Mouse (Mus musculus): ENCODE measurements around the gene F10. TPM values are rescaled to one million over a fixed set of nuclear protein-coding genes. Genes with fewer than 3 reads are reported as not detected.
"Not testable (repeated sequence)": the region's sequence is repeated elsewhere in the genome, so short reads cannot be mapped to it uniquely, and the experiment has no call there.

F10 gene
- total RNA-seq, 2 experiments from 2014 or later: 0.41 to 0.45 TPM

DNA sequence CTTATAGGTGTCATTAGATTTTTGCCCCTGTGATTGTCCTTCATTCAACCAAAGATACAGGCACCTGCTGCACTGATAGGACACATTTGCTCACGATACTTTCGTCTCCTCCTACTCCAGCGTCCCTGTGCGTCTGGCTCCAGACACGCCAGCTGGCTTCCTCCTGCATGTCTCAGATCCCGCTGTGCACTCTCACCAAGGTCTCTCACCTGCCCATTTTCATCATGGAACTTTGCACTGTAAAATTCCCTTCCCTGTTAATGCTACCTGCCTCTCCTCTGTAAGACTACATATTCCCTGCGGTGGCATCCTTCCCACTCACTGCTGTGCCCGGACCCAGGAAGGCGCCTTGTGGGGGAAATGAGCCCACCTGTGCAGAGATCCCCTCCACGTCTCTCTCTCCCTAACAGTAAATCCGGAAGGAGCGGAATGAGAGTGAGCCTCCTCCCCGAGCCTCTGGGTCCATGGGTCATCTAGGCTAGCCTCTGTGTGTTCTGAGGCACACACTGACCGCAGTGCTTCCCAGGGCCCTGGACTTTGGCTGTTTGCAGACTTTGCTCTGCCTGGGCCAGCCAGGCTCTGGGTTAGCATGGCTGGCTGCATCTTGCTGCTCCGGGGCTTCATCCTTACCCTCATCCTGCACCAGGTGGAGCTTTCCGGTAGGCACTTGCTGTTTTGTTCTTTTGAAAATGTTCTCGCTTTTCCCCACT is 23.5 kb downstream of the F10 start, which contains the start of gene Proz:
TSS of gene Proz (plus strand) at position 474 of the 710 bp plus-strand sequence.
- no peak for DNase-seq

DNA sequence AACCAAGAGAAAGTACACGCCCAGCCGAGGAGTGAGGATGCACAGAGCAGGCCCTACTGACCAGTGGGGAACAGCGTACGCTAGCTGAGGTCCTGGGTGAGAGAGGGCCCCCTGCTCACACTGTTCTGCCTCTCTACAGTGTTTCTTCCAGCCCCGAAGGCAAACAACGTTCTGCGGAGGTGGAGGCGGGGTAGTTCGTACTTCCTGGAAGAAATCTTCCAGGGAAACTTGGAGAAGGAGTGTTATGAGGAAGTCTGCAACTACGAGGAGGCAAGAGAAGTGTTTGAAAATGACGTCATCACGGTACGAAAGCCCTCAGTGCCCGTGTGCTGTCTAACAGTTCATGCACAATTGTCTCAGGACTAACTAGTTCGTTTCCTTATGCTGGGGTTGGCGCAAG is 26.0 kb downstream of the F10 start:
- DNase-seq: no peak

DNA sequence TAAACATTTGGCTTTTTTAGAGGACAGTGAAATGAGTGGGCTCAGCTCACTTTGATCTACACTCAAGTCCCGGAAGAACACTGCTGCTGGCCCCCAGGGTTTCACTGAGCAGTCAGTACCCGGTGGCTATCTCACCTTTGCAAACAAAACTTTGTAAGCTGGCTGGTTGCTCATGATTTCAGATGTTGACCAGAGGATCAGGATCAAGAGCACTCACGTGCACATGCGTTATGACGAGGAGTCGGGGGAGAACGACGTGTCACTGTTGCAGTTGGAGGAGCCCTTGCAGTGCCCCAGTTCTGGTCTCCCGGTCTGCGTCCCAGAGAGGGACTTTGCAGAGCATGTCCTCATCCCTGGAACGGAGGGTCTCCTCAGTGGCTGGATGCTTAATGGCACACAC is 36.1 kb downstream of the F10 start:
- no peak for DNase-seq

DNA sequence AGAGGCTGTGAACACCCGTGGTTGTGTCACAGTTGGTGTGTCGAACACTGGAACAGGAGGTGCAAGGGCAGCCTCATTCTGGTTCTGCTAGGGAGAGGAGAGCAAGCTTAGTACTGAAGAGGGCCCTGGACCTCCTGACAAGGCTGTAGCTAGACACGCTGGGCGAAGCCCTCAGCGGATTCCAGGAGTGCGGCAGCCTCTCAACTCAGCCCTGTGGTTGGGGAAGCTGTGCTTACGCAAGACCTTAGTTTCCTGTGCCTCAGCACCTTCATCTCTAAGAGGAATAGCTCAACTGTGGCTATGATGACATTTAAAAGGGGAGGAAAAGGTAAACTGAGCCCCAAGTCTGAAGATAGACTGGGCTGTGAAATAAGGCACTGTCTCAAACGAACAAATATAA is 37.9 kb downstream of the F10 start:
- DNase-seq: no peak

DNA sequence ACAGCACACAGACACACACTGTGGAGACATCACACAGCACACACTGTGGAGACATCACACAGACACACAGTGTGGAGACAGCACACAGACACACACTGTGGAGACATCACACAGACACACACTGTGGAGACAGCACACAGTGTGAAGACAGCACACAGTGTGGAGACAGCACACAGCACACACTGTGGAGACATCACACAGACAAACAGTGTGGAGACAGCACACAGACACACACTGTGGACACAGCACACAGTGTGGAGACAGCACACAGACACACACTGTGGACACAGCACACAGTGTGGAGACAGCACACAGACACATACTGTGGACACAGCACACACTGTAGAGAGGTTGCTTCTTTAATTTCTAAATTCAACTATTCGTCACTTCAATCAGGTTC is 38.5 kb downstream of the F10 start:
- DNase-seq: not testable (repeated sequence)

DNA sequence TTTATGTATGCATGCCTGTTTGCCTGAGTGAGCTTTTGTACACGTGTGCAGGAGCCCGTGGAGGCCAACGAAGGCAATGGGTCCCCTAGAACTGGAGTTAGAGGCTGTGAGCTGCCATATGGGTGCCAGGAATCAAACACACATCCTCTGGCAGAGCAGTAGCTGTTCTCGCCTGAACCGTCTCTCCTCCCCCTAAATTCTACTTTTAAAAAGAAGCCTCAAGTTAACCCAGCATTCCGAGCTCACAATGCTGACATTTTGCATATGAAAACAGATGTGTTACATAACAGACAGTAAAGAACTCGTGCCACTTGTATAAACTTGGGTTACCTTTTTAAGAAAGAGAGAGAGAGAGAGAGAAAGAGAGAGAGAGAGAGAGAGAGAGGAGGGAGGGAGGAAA is 40.4 kb downstream of the F10 start:
- DNase-seq: no peak

DNA sequence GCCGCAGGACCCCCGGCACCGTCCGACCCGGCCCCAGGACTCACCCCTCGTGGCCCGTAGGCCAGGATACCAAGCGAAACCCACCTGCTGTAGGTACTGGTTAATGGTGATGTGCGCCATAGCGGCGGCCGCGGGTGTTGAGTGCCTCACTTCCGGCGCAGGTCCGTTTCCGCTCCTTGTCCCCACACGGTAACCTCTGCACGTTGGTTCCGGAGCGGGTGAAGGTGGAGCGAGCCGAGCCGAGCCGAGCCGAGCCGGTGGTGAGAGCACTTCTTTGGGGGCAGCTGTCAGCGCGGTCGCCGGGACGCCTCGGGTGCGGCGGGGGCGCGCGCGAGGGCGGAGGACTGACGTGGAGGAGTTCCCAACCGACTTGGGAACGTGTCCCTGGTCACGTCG is 67.6 kb downstream of the F10 start:
- DNase-seq: peak; percentile 96

DNA sequence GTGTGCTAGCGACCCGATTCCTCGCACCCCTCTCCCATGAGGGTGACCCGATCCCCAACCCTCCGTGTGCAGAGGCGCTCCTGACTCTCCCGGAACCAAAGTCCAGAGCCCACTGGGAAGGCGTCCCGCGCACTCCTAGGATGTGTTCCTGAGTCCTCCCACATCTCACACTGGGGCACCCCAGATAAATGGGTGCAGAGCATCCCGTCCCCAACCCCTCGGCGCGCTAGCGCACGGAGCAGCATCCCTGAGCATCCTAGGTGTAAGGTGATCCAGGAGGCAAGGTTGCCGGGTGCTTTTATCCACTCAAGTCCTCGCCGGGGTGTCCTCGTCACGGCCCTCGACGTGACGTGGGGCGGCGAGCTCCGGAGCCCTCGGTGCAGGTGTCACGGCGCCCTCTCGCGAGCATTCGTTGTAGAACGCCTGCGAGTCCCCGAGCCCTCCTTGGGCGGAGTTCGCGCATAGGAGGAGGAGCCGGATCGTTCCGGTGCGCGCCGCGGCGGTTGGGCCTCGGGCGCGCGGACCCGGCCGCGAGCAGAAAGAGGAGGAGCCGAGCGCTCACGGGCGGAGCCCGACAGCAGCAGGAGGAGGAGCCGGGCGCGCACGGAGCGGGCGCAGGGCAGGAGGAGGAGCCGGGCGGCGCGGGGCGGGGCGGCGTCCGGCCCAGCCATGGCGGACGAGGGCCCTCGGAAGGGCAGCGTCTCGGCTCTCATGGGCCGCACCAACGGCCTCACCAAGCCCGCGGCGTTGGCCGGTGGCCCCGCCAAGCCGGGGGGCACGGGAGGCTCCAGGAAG is 68.2 kb downstream of the F10 start, which contains the start of the genes Pcid2 and Cul4a:
TSS of gene Pcid2 (minus strand) at position 373 of the 795 bp plus-strand sequence.
TSS of gene Cul4a (plus strand) at position 535 of the 795 bp plus-strand sequence.
- DNase-seq: peak; percentile 98

DNA sequence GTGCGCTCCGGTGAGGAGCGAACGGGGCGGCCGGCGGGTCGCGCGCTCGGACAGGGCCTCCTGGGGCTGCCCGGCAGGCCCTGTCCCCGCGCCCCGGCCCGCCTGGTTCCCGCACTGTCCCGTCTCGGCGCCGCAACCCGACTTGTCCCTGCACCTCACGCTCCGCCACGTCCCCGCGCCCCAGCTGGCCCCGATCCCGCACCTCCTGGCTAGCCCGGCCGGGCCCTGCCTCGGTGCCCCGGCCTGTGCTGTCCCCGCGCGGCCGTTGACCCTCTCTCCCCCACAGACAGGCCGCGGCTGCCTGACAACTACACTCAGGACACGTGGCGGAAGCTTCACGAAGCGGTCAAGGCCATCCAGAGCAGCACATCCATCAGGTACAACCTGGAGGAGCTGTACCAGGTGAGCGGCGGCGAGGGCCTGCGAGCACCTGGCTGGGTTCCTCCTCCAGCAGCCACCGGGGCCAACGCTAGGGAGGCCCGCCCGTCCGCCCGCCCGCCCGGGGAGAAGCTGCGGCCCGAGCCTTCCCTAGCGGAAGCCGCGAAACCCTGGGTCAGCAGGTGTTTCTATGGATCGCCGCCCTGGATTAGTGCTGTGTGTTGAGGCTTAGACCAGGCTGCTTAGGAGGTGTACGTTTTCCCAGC is 68.9 kb downstream of the F10 start:
- peak; percentile 56 for DNase-seq

Other genes with a start within 250 kb of the F10 start
- gene Mcf2l, start 163.5 kb upstream of the F10 start, total RNA-seq (2021): 10 to 100 TPM; 28.8 to 33.0 TPM
- not detected for gene F7, start 11.3 kb upstream of the F10 start, total RNA-seq (2021)
- not detected for gene Proz, start 23.6 kb downstream of the F10 start, total RNA-seq (2021)
- gene Pcid2, start 68.2 kb downstream of the F10 start, total RNA-seq (2021): 10 to 100 TPM; 14.0 TPM
- gene Cul4a, start 68.3 kb downstream of the F10 start, total RNA-seq (2021): 10 to 100 TPM; 76.7 to 80.0 TPM
- gene Lamp1, start 121.9 kb downstream of the F10 start, total RNA-seq (2021): 100 to 1,000 TPM; 282 to 294 TPM
- gene Grtp1, start 163.3 kb downstream of the F10 start, total RNA-seq (2021): 1 to 10 TPM; 6.1 TPM
- 100 to 1,000 TPM; 376 to 389 TPM for gene Adprhl1, start 216.9 kb downstream of the F10 start, total RNA-seq (2021)

All from heart, postnatal 4 days (tissue).